Mouse (Mus musculus): ENCODE measurements around the gene Bnip1.

The Bnip1 gene

GRCm38 (mm10) chr17:26780750-26781571 lies at the start of gene Bnip1:
Gene Bnip1 (plus strand): TSS chr17:26781066.
- no peak; the same call in 1 of the 2 replicates for ATAC-seq (ENCODE audit: insufficient number of reproducible peaks, low FRiP score, low TSS enrichment)

DNA sequence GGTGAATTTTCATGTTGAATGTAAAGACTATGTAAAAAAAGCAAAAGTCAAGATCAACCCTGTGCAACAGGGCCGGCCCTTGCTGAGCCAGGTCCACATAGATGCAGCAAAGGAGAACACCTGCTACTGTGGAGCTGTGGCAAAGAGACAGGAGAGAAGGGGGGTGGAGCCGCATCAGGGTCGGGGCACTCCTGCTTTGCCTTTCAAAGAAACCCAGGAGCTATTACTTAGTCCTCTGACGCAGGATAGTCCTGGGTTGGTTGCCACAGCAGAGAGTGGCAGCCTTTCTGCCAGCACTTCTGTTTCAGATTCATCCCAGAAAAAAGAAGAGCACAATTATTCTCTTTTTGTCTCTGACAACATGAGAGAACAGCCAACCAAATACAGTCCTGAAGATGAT lies 38.3 kb upstream of the Bnip1 start:
- ATAC-seq (ENCODE audit: insufficient number of reproducible peaks, low FRiP score, low TSS enrichment) = no peak

GRCm38 (mm10) chr17:26743294-26743693 lies 37.6 kb upstream of the Bnip1 start:
- no peak for ATAC-seq (ENCODE audit: insufficient number of reproducible peaks, low FRiP score, low TSS enrichment)

GRCm38 (mm10) chr17:26749975-26750374 lies 30.9 kb upstream of the Bnip1 start:
- no peak for ATAC-seq (ENCODE audit: insufficient number of reproducible peaks, low FRiP score, low TSS enrichment)

- no peak for ATAC-seq (ENCODE audit: insufficient number of reproducible peaks, low FRiP score, low TSS enrichment)
Measured at GRCm38 (mm10) chr17:26752297-26752696, 28.6 kb upstream of the Bnip1 start.

DNA sequence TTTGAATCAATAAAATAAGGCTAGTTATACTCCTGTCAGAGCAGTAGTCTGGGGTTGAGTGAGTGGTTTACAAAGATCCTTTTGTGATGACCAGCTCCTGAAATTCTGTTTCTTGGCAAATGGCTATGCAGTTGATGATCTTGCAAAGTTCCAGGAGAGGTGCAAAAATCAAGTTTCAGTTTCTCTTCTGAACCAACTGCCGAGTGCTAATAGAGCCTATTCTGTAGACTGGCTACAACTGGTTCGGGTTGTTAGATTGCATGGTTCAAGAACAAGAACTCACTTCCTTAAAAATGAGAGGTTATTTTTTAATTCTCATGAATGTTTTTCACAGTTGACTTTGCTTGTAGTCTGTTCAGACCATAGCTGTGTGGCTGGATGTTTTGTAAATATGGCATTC lies 27.4 kb upstream of the Bnip1 start:
- ATAC-seq (ENCODE audit: insufficient number of reproducible peaks, low FRiP score, low TSS enrichment) = no peak

DNA sequence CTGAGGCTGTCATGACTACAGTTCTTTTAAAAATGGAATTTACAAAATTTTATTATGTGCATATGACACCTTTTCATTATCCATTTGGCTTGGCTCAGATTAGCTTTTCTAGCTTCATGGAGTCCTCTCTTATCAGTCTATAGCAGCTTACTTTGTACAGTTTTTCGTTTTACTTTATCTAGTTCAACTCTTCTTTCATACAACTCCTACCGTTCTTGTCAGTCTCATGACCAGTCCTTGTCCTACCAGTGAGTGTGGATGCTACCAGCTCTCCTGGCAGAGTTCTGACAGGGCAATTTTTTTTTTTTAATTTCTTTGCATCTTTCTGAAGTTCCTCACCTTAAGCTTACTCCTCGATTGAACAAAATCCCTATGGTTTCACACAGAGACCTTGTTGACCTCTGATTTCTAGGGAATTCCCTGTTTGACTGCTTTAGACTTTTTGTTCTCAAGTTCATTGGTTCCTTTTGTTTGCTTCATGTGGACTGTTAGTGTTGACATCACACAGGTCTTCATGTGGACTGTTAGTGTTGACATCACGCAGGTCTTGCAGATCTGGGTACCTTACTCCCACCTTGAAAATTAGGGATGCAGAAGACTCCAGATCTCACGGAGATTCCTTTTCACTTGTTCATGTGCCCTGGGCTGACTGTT lies 13.6 kb upstream of the Bnip1 start:
- no peak for ATAC-seq (ENCODE audit: insufficient number of reproducible peaks, low FRiP score, low TSS enrichment)

DNA sequence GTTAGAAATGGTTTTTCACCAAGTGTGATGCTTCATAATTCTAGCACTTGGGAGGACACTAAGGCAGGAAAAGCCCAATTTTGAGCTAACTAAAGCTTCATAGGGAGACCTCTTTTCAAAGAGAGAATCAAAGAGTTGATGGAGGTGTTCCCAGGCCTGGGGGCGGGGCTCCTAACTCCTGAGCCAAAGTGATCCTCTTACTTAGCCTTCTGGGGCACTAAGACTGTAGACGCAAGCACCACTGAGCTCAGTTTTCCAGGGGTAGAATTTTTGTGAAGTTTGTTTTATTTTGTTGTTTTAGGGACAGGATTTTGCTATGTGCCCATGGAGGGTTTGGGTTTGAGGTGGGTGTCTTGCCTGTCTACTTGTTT lies 13.1 kb upstream of the Bnip1 start:
- no peak for ATAC-seq (ENCODE audit: insufficient number of reproducible peaks, low FRiP score, low TSS enrichment)

GRCm38 (mm10) chr17:26776211-26776610 lies 4.7 kb upstream of the Bnip1 start:
- no peak for ATAC-seq (ENCODE audit: insufficient number of reproducible peaks, low FRiP score, low TSS enrichment)

GRCm38 (mm10) chr17:26778001-26778400 lies 2.9 kb upstream of the Bnip1 start:
- no peak for ATAC-seq (ENCODE audit: insufficient number of reproducible peaks, low FRiP score, low TSS enrichment)

GRCm38 (mm10) chr17:26778430-26779100 lies 2.3 kb upstream of the Bnip1 start:
- ATAC-seq (ENCODE audit: insufficient number of reproducible peaks, low FRiP score, low TSS enrichment) = no peak

DNA sequence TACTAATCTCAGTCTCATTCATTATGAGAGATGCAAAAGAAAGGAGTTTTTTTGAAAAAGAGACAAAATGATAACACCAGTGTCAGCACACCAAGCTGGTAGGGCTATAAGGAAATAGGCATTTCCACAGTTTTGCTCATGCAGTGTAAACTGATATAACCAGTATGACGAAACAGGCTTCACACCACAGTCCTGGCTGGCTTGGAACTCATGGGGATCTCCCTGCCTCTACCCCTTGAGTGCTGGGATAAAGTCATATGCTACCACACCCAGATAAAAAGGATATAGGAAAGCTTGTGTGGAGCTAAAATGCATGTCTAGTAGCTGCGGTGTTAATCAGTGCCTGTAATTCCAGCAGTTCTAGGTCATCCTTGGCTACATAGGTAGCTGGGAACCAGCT lies 1.4 kb upstream of the Bnip1 start:
- ATAC-seq (ENCODE audit: insufficient number of reproducible peaks, low FRiP score, low TSS enrichment) = no peak

DNA sequence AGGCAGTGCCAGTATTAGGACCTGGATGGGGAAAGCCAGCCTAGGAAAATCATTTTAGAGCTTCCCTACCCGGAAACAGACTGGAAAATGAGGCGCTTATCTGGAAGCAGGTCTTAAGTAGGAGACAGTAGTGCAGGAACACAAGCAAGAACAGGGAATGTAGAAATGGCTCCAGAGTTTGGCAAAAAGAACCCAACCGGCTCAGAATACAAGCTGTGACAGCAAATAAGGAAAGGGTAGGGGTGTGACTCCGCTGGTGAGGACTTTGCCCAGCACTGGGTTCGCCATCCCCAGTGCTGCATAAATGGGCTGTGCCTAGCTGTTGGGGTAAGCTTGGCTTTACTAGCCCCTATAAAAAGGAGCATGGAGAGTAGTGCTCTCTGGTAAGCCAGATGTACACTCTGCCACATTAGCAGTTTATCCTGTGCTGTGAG lies 761 bp downstream of the Bnip1 start:
- ATAC-seq (ENCODE audit: insufficient number of reproducible peaks, low FRiP score, low TSS enrichment) = no peak

DNA sequence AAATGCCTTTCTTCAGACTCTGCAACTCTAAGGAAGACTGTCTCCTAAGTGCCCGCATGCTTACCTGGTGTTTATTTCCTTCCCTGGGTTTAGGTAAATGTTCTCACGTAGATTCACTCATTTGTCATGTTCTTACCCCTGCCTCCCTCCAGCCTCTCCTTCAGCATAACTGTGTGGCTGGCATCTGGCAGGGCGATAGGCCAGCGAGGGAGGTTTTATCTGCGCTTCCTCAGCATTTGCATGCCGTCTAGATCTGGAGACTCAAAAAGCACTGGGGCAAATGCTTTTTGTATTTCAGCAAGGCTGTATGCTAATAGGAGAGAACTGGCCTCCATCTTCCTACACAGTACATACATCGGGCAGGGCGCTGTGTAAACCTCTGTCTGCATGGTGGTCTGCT lies 3.7 kb downstream of the Bnip1 start:
- no peak for ATAC-seq (ENCODE audit: insufficient number of reproducible peaks, low FRiP score, low TSS enrichment)

- no peak for ATAC-seq (ENCODE audit: insufficient number of reproducible peaks, low FRiP score, low TSS enrichment)
Measured at GRCm38 (mm10) chr17:26786586-26786985, 5.7 kb downstream of the Bnip1 start.

- no peak for ATAC-seq (ENCODE audit: insufficient number of reproducible peaks, low FRiP score, low TSS enrichment)
Measured at GRCm38 (mm10) chr17:26788986-26789385, 8.1 kb downstream of the Bnip1 start.

DNA sequence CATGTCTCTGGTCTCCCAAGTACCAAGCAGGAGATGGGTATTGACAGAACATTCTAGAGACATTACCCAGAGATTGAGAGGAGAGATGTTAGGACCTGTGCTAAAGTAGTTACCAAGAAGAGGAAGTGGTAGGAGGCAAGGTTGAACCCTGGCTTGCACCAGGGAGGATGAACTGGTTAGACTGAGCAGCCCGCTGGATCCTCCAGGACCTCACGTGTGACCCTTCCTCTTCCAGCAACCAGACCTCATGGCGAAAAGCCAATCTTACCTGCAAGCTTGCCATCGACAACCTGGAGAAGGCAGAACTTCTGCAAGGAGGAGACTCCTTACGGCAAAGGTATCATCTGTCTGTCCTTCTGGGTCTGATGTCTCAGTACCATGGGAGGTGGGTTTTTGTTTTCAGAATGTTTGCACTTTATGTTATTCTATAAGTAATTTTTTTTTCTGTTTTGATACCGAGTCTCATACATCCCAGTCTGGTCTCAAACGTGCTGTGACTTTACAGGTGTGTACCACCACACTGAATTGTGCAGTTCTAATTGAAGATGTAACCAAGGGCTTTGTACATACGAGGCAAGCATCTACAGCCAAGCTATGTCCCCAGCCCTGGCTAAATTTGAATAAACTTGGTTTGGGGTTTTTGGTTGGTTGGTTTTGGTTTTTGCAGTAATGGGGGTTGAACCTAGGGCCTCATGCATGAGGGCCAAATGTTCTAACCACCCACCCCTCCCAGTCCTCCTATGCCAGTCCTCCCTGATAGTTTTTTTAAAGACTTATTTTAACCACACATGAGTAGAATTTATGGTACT lies 8.8 kb downstream of the Bnip1 start:
- no peak for ATAC-seq (ENCODE audit: insufficient number of reproducible peaks, low FRiP score, low TSS enrichment)

- ATAC-seq (ENCODE audit: insufficient number of reproducible peaks, low FRiP score, low TSS enrichment) = no peak
Measured at GRCm38 (mm10) chr17:26790269-26791214, 9.7 kb downstream of the Bnip1 start.

- no peak for ATAC-seq (ENCODE audit: insufficient number of reproducible peaks, low FRiP score, low TSS enrichment)
Measured at GRCm38 (mm10) chr17:26791580-26791979, 10.7 kb downstream of the Bnip1 start.
